Mouse (Mus musculus) heart, postnatal 0 days (tissue): ENCODE measurements around the gene Gp2.

Experiments
- CTCF ChIP-seq: IDR thresholded peaks from 2 replicates; pipeline ENCODE4 v1.5.1; 2016; ENCODE audit warnings: antibody characterized with exemption, control low read depth, low read depth
- EP300 ChIP-seq: IDR thresholded peaks from 2 replicates; pipeline ENCODE4 v1.6.1; 2016; ENCODE audit warnings: antibody characterized with exemption, low read depth

DNA sequence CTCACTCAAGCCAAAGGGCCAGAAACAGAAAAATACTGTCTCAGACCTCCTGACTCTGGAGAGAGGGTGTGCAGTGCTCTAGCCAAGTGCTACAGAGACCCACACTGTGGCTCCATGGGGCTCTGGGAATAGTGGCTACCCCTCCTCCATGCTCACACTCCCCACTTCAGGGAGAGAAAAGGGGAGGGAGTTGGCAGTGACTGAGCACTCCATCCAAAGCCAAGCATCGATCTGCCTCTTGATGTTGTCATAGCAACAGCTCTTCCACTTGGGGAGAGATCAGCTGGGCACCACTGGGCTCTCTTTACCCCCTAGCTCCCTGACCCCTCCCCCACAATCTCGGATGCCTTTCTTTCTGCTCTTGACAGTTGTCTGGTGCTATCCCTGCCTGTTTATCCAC is 38.4 kb downstream of the Gp2 start:
- TF ChIP-seq CTCF (no peak), EP300 (no peak)
